Mouse (Mus musculus) cortical plate, adult 2 months (tissue): ENCODE results near the gene Dolk.

Experiments
- CTCF ChIP-seq: fragments of 200-500 bp; IDR thresholded peaks from 2 replicates; pipeline ENCODE4 v1.5.1; 2011; ENCODE audit warnings: mild to moderate bottlenecking, control low read depth, low read length; ENCODE audit not compliant: insufficient read depth; ENCODE audit errors: extremely low read depth
- POLR2A ChIP-seq: fragments of 200-500 bp; IDR thresholded peaks from 2 replicates; pipeline ENCODE4 v1.6.1; 2011; ENCODE audit warnings: mild to moderate bottlenecking, low read length, control low read depth; ENCODE audit not compliant: insufficient read depth; ENCODE audit errors: extremely low read depth

DNA sequence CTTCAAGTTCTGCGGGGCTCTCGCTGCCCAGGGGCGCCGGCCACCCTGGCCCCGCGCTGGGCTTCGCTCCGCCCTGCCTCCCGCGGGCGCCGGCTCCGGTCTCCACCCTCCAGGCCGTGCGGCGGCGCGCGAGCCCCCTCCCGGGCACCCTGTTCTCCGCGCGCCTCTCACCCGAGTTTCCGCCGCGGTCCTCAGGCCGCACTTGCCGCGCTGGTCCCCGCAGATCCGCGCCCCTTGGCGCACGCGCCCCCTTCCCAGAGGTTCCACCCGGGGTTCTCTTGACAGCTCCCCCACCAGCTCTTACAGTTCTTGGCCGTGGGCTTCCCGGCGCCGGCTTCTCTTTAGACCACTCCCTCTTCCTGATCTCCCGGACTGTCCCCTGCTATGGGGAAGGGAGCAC is 48.3 kb downstream of the Dolk start:
- no peak for TF ChIP-seq POLR2A
- TF ChIP-seq CTCF: no peak
